21 mouse cellular contexts compared by ENCODE assay signal in genomic region chr16:19966976-19967375, GRCm38 (mm10). TPM values are rescaled to one million over a fixed set of nuclear protein-coding genes. Genes with fewer than 3 reads are reported as not detected.
A peak's percentile ranks its signal among the peaks of the same experiment; 100 is the strongest.
DNase-seq lines count a peak whose midpoint lies in the region; ATAC-seq and TF ChIP-seq lines count a peak whose summit lies in the region.
"Had no signal": no experiment of that assay in that cellular context is flagged by ENCODE, and none has a peak within 500 bp of the region (broad histone marks: within the 10 kb centered on the region; RNA-seq: fewer than 3 reads in every experiment).

No protein-coding gene starts in this region.

- H3K9ac ChIP-seq in heart, adult 2 months (ENCODE audit: low read depth, low read length), result no peak overlapping the region
- no peak overlapping the region for H3K9ac ChIP-seq in liver, adult 2 months (ENCODE audit: low read depth, low read length)
- H3K9ac ChIP-seq: embryonic facial prominence, embryonic 15.5 days; heart, embryonic 15.5 days; liver, embryonic 14.5 days; midbrain, embryonic 15.5 days had no signal

- no peak for ATAC-seq in monocyte, adult 5-6 weeks (replicated peaks; ENCODE audit: insufficient number of reproducible peaks, low FRiP score, low TSS enrichment, poor library complexity, severe bottlenecking)
- ATAC-seq: hindbrain, embryonic 16.5 days; midbrain, embryonic 15.5 days had no signal

- peak overlapping the region; percentile 47 for H3K27ac ChIP-seq in heart, adult 2 months
- no peak overlapping the region for H3K27ac ChIP-seq in liver, adult 2 months (replicated peaks; ENCODE audit: insufficient read depth, low read depth, low read length)
- H3K27ac ChIP-seq in macrophage, result peak overlapping the region; percentile 31
- no peak overlapping the region for H3K27ac ChIP-seq in kidney, adult 2 months (ENCODE audit: insufficient read depth, low read depth, low read length)
- H3K27ac ChIP-seq: embryonic facial prominence, embryonic 15.5 days; forebrain, embryonic 10.5 days; heart, embryonic 15.5 days; liver, embryonic 14.5 days; midbrain, embryonic 15.5 days had no signal

- H3K4me1 ChIP-seq in heart, adult 2 months (ENCODE audit: control insufficient read depth, insufficient read depth, low read length), result peaks cover 19% of the 10 kb centered on the region
- no peaks in the 10 kb centered on the region; the same call in 1 of the 2 replicates for H3K4me1 ChIP-seq in liver, adult 2 months (ENCODE audit: control insufficient read depth, insufficient read depth, low read length)
- no peaks in the 10 kb centered on the region for H3K4me1 ChIP-seq in kidney, adult 2 months (ENCODE audit: control insufficient read depth, insufficient read depth, low read length)
- H3K4me1 ChIP-seq: embryonic facial prominence, embryonic 15.5 days; forebrain, embryonic 10.5 days; heart, embryonic 15.5 days; midbrain, embryonic 15.5 days had no signal

- no peak overlapping the region for H3K4me3 ChIP-seq in heart, adult 2 months
- H3K4me3 ChIP-seq in liver, adult 2 months (ENCODE audit: insufficient read depth, low read depth, low read length), result no peak overlapping the region
- no peak overlapping the region for H3K4me3 ChIP-seq in macrophage (ENCODE audit: inconsistent target)
- H3K4me3 ChIP-seq in kidney, adult 2 months (ENCODE audit: insufficient read depth, low read depth, low read length), result no peak overlapping the region
- H3K4me3 ChIP-seq: embryonic facial prominence, embryonic 15.5 days; forebrain, embryonic 10.5 days; heart, embryonic 15.5 days; midbrain, embryonic 15.5 days had no signal

- H3K36me3 ChIP-seq in heart, adult 2 months (ENCODE audit: control insufficient read depth, insufficient read depth, low read length), result peaks cover 32% of the 10 kb centered on the region
- peaks cover 2% of the 10 kb centered on the region for H3K36me3 ChIP-seq in liver, adult 2 months (ENCODE audit: control insufficient read depth, insufficient read depth, low read length)
- no peaks in the 10 kb centered on the region for H3K36me3 ChIP-seq in macrophage (ENCODE audit: inconsistent target)
- H3K36me3 ChIP-seq in kidney, adult 2 months (ENCODE audit: control insufficient read depth, insufficient read depth, low read length), result no peaks in the 10 kb centered on the region; the same call in 1 of the 2 replicates
- H3K36me3 ChIP-seq: embryonic facial prominence, embryonic 15.5 days; forebrain, embryonic 10.5 days; heart, embryonic 15.5 days; midbrain, embryonic 15.5 days had no signal

- H3K27me3 ChIP-seq in heart, adult 2 months (ENCODE audit: control insufficient read depth, insufficient read depth, low read length), result no peaks in the 10 kb centered on the region
- H3K27me3 ChIP-seq in liver, adult 2 months (ENCODE audit: control insufficient read depth, insufficient read depth, low read length), result no peaks in the 10 kb centered on the region
- H3K27me3 ChIP-seq in kidney, adult 2 months (replicated peaks; ENCODE audit: control insufficient read depth, insufficient read depth, low read length), result no peaks in the 10 kb centered on the region
- H3K27me3 ChIP-seq: embryonic facial prominence, embryonic 15.5 days; heart, embryonic 15.5 days; midbrain, embryonic 15.5 days had no signal

- TF ChIP-seq POLR2A in heart, adult 2 months (IDR thresholded peaks at IDR 0.05; ENCODE audit: insufficient read depth, low read depth, low read length), result no peak
- TF ChIP-seq POLR2A in liver, adult 2 months (IDR thresholded peaks at IDR 0.05; ENCODE audit: extremely low read depth, insufficient read depth, low read length), result no peak
- TF ChIP-seq POLR2A in kidney, adult 2 months (IDR thresholded peaks at IDR 0.05; ENCODE audit: low read depth, low read length), result no peak

- DNase-seq in heart, adult 2 months, result peak in 1 of 2 experiments; percentile 22
- no peak for DNase-seq in heart, postnatal 4 days
- DNase-seq in liver, adult 2 months (ENCODE audit: extremely low read depth, low read depth, low spot score), result peak; percentile 20
- no peak for DNase-seq in liver
- peak; percentile 11 for DNase-seq in brain, adult 2 months (ENCODE audit: low read depth, low spot score)
- DNase-seq in kidney, adult 2 months, result no peak
- DNase-seq: adrenal gland, postnatal 36 days; cerebellum, postnatal 10 days; embryo, embryonic 11 days; kidney, adult 11 months; kidney, postnatal 4 days; lung, postnatal 4 days; right cerebral cortex, adult 18-20 months had no signal

- 0 out of 2 replicates have a peak, but pooled peaks have one; percentile 38 for TF ChIP-seq EP300 in heart, adult 2 months (IDR thresholded peaks at IDR 0.05; ENCODE audit: insufficient read depth, low read depth, low read length)

- intact Hi-C loops in heart, adult 2 months (cut with DNase I), result no loop called here

- H3K79me2 ChIP-seq in heart, adult 2 months (replicated peaks; ENCODE audit: control insufficient read depth, insufficient read depth, low read length), result peaks cover 4% of the 10 kb centered on the region; the same call in 1 of the 2 replicates
- H3K79me2 ChIP-seq in liver, adult 2 months (ENCODE audit: control insufficient read depth, insufficient read depth, low read length), result no peaks in the 10 kb centered on the region; the same call in 1 of the 2 replicates
- H3K79me2 ChIP-seq in macrophage (ENCODE audit: inconsistent target), result peaks cover 27% of the 10 kb centered on the region; the same call in 1 of the 2 replicates

- TF ChIP-seq CTCF in heart, adult 2 months (IDR thresholded peaks at IDR 0.05), result no peak
- TF ChIP-seq CTCF in liver, adult 2 months (IDR thresholded peaks at IDR 0.05; ENCODE audit: low read depth, low read length), result no peak
- TF ChIP-seq CTCF in kidney, adult 2 months (conservative IDR thresholded peaks at IDR 0.05; ENCODE audit: insufficient read depth, insufficient read length, low read depth, low read length), result no peak

RNA-seq across cellular contexts. Expression of gene Klhl6, which starts 15.9 kb away (rescaled TPM):
- total RNA-seq in heart, adult 2 months (2021), result 1 to 10 TPM; 5.3 to 5.4 TPM
- polyA plus RNA-seq in heart, adult 2 months (2012; rRNA removed), result 5.4 and 7.7 TPM in 2 replicates
- total RNA-seq in heart, postnatal 4 days (2021), result 10 to 100 TPM; 12.4 to 12.5 TPM
- 3.5 TPM in 2 replicates for total RNA-seq in liver, adult 2 months (2014; rRNA removed)
- polyA plus RNA-seq in liver, adult 2 months (2012; rRNA removed), result 0.68 and 1.1 TPM in 2 replicates
- 10 to 100 TPM in 18 of 26 experiments, 1 to 10 TPM in 8; 1.2 to 51.3 (median 25.3) TPM for total RNA-seq in macrophage (2018; cell fraction: chromatin; rRNA removed)
- total RNA-seq in macrophage (2018; cell fraction: cytosol; rRNA removed), result 10 to 100 TPM in 24 of 26 experiments, 1 to 10 TPM in 2; 7.7 to 25.4 (median 20.9) TPM
- 10 to 100 TPM in 19 of 26 experiments, 1 to 10 TPM in 7; 1.8 to 43.7 (median 19.7) TPM for total RNA-seq in macrophage (2018; cell fraction: nucleus; rRNA removed)
- polyA plus RNA-seq in macrophage (2018), result 15.2 to 25.6 TPM (median 16.3 TPM) in 3 replicates
- total RNA-seq in monocyte, adult 5-6 weeks (2017), result 120 to 251 TPM (median 163 TPM) in 3 replicates
- polyA plus RNA-seq in kidney, adult 2 months (2012; rRNA removed), result 4.1 and 5.2 TPM in 2 replicates

Comparison
In these comparisons a context has a peak if more than half of its experiments do, and no peak if none do; other contexts are left out.
1. DNase-seq: peak in liver, adult 2 months (single experiment) and brain, adult 2 months (single experiment); none in heart, postnatal 4 days (single experiment), liver (single experiment) and kidney, adult 2 months (single experiment).
2. H3K27ac ChIP-seq: peak in heart, adult 2 months (single experiment) and macrophage (single experiment); none in liver, adult 2 months (single experiment) and kidney, adult 2 months (single experiment).